Mouse (Mus musculus) liver, embryonic 15.5 days (tissue): ENCODE results near the gene Kif5c. TPM values are rescaled to one million over a fixed set of nuclear protein-coding genes. Genes with fewer than 3 reads are reported as not detected.

Experiments
- polyA plus RNA-seq: library from polyadenylated mRNA; unstranded; fragments of >200 nt; fragmentation: Nextera tagmentation; extraction: Ambion mirVana; gene quantifications from 2 replicates; pipeline ENCODE4 v1.2.1, GENCODE M21; 2015

Gene Kif5c
- polyA plus RNA-seq, 1 experiment from 2014 or later, result 0.17 TPM

Other genes starting within 250 kb of the Kif5c start
- gene Epc2, start 167.8 kb upstream of the Kif5c start, polyA plus RNA-seq, result 2.0 and 2.1 TPM in 2 replicates
- not detected in 2 replicates for gene Lypd6b, start 168.4 kb downstream of the Kif5c start, polyA plus RNA-seq